Mouse (Mus musculus): ENCODE measurements around the gene Adamts9. TPM values are rescaled to one million over a fixed set of nuclear protein-coding genes. Genes with fewer than 3 reads are reported as not detected.

Adamts9 gene
- polyA plus RNA-seq, 1 experiment from 2014 or later, result 6.4 TPM

GRCm38 (mm10) chr6:92812702-92813370 is 130.5 kb downstream of the Adamts9 start:
- WGBS, result 72% methylated on average over 2 of the region's 2 CpGs
- Histone ChIP-seq H3K27me3 (replicated peaks; ENCODE audit: insufficient read depth, low read length) (no peaks in the 10 kb centered on the region), H3K27ac (ENCODE audit: low read length) (peak overlapping the region; percentile 70), H3K9ac (replicated peaks; ENCODE audit: low read depth) (no peak overlapping the region), H3K9me3 (ENCODE audit: low read length) (no peaks in the 10 kb centered on the region), H3K4me3 (ENCODE audit: low read depth, low read length) (no peak overlapping the region), H3K4me1 (ENCODE audit: insufficient read depth, low read depth, low read length) (peaks cover 3% of the 10 kb centered on the region; the same call in 1 of the 2 replicates), H3K4me2 (replicated peaks; ENCODE audit: low read depth, low read length) (no peak overlapping the region), H3K36me3 (ENCODE audit: insufficient read depth, low read length) (no peaks in the 10 kb centered on the region)
- TF ChIP-seq EP300 (IDR thresholded peaks at IDR 0.05) (peak; percentile 79), CTCF (IDR thresholded peaks at IDR 0.05) (no peak)
- DNase-seq (ENCODE audit: low spot score) (peak; percentile 79), ATAC-seq (peak; percentile 64)

DNA sequence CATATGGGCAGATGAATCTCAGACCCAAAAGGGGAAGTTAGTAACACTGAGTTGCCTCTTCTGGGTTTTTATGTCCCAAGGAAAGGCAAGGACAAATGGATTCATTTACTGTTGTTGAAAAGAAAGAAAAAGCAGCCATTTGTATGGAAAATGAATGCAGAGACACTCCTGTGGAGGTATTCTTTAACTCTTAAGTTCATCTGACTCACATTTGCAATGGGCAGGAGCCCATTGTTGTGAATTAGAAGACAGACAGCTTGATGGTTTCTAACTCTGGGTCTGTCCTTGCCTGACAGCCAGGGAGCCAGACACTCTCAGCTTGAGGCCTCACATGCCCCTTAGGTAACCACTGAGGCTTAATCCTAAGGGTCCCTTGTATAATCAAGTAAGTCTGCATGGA is 131.7 kb downstream of the Adamts9 start:
- Histone ChIP-seq H3K4me1 (ENCODE audit: insufficient read depth, low read depth, low read length) (peaks cover under 1% of the 10 kb centered on the region; the same call in 1 of the 2 replicates), H3K36me3 (ENCODE audit: insufficient read depth, low read length) (no peaks in the 10 kb centered on the region), H3K9me3 (ENCODE audit: low read length) (no peaks in the 10 kb centered on the region), H3K27ac (ENCODE audit: low read length) (0 out of 2 replicates have a peak overlapping the region, but pooled peaks have one; percentile 70), H3K4me2 (replicated peaks; ENCODE audit: low read depth, low read length) (no peak overlapping the region), H3K27me3 (replicated peaks; ENCODE audit: insufficient read depth, low read length) (no peaks in the 10 kb centered on the region), H3K4me3 (ENCODE audit: low read depth, low read length) (no peak overlapping the region), H3K9ac (replicated peaks; ENCODE audit: low read depth) (no peak overlapping the region)
- DNase-seq (ENCODE audit: low spot score) (no peak), ATAC-seq (no peak)
- no peak for TF ChIP-seq EP300 (IDR thresholded peaks at IDR 0.05)
- no peak for TF ChIP-seq CTCF (IDR thresholded peaks at IDR 0.05)

- ATAC-seq, result no peak
- H3K9me3 ChIP-seq (ENCODE audit: low read length), result no peaks in the 10 kb centered on the region
- no peak overlapping the region for H3K4me3 ChIP-seq (ENCODE audit: low read depth, low read length)
- H3K4me2 ChIP-seq (replicated peaks; ENCODE audit: low read depth, low read length), result no peak overlapping the region
- no peak overlapping the region for H3K27ac ChIP-seq (ENCODE audit: low read length)
- H3K9ac ChIP-seq (replicated peaks; ENCODE audit: low read depth), result no peak overlapping the region
- no peak for DNase-seq (ENCODE audit: low spot score)
- 94% methylated on average over 2 of the region's 2 CpGs for WGBS
- H3K36me3 ChIP-seq (ENCODE audit: insufficient read depth, low read length), result peaks cover under 1% of the 10 kb centered on the region; the same call in 1 of the 2 replicates
- TF ChIP-seq CTCF (IDR thresholded peaks at IDR 0.05), result no peak
- H3K4me1 ChIP-seq (ENCODE audit: insufficient read depth, low read depth, low read length), result no peaks in the 10 kb centered on the region
- no peaks in the 10 kb centered on the region for H3K27me3 ChIP-seq (replicated peaks; ENCODE audit: insufficient read depth, low read length)
Observed at GRCm38 (mm10) chr6:92810628-92811027, 132.7 kb downstream of the Adamts9 start.

DNA sequence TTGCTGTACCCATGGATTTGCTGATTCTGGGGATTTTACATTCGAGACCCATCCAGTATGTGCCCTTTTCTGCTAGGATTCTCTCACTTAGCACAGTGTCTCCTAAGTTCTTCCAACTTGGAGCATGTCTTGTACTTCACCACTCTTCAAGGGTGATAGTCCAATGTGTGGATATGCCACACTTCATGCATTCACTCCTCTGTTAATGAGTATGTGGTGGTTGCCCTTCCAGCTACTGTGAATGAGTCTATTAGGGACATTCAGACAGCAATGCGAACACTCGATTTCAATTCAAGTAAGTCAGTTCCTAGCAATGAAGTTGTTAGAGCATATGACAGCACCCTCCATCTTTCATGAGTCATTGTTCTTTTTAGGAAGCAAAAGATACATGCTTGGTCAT is 133.5 kb downstream of the Adamts9 start:
- no peak for DNase-seq (ENCODE audit: low spot score)
- WGBS, result 94% methylated on average over 3 of the region's 3 CpGs

DNA sequence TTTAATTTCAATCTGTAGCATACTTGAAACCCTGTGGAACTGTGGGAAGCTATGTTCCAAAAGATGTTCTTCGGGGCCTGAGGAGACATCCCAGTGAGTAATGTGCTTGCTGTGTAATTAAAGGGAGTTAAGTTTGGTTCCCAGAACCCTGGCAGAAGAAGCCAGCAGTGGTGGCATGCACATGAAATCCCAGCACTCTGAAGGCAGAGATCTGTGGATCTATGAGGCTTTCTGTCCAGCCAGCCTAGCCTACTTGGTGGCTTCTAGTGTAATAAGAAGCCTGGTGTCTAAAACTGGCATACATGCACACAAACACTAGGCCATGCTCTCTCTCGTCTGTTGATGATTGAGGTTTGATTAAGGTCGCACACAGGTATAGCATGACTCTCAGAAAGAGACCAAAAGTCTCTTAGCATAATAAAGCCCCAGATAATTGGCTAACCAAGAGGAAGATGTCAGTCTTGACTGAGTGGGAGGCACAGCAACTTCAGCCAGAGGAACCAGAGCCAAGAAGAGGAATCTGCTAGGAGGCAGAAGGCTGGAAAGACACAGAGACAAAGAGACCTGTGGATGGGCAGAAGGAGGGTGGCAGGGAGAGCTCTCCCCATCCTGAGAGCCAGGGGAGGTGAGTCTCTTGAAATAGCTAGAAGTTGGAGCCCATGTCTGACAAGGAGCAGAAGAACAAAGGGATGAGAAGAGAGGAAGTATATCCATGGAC is 138.9 kb downstream of the Adamts9 start:
- no peak overlapping the region for H3K4me3 ChIP-seq (ENCODE audit: low read depth, low read length)
- WGBS, result 83% methylated on average over 3 of the region's 3 CpGs
- DNase-seq (ENCODE audit: low spot score) (no peak), ATAC-seq (no peak)
- no peaks in the 10 kb centered on the region for H3K4me1 ChIP-seq (ENCODE audit: insufficient read depth, low read depth, low read length)
- H3K27me3 ChIP-seq (replicated peaks; ENCODE audit: insufficient read depth, low read length), result no peaks in the 10 kb centered on the region
- no peaks in the 10 kb centered on the region for H3K9me3 ChIP-seq (ENCODE audit: low read length)
- H3K9ac ChIP-seq (replicated peaks; ENCODE audit: low read depth), result no peak overlapping the region
- H3K27ac ChIP-seq (ENCODE audit: low read length), result peak overlapping the region; percentile 27; the same call in 1 of the 2 replicates
- TF ChIP-seq CTCF (IDR thresholded peaks at IDR 0.05), result no peak
- TF ChIP-seq EP300 (IDR thresholded peaks at IDR 0.05), result no peak
- peaks cover 11% of the 10 kb centered on the region for H3K36me3 ChIP-seq (ENCODE audit: insufficient read depth, low read length)
- H3K4me2 ChIP-seq (replicated peaks; ENCODE audit: low read depth, low read length), result no peak overlapping the region

More for the DNA sequence above, 133.5 kb downstream of the Adamts9 start:
- H3K4me1 ChIP-seq (ENCODE audit: insufficient read depth, low read depth, low read length), result no peaks in the 10 kb centered on the region
- ATAC-seq, result no peak
- no peak overlapping the region for H3K4me3 ChIP-seq (ENCODE audit: low read depth, low read length)
- TF ChIP-seq EP300 (IDR thresholded peaks at IDR 0.05) (no peak), CTCF (IDR thresholded peaks at IDR 0.05) (no peak)
- peaks cover 7% of the 10 kb centered on the region; the same call in 1 of the 2 replicates for H3K36me3 ChIP-seq (ENCODE audit: insufficient read depth, low read length)
- H3K9me3 ChIP-seq (ENCODE audit: low read length), result no peaks in the 10 kb centered on the region
- no peaks in the 10 kb centered on the region for H3K27me3 ChIP-seq (replicated peaks; ENCODE audit: insufficient read depth, low read length)
- H3K27ac ChIP-seq (ENCODE audit: low read length), result no peak overlapping the region
- H3K4me2 ChIP-seq (replicated peaks; ENCODE audit: low read depth, low read length), result no peak overlapping the region
- no peak overlapping the region for H3K9ac ChIP-seq (replicated peaks; ENCODE audit: low read depth)

- Histone ChIP-seq H3K4me2 (replicated peaks; ENCODE audit: low read depth, low read length) (no peak overlapping the region), H3K4me1 (ENCODE audit: insufficient read depth, low read depth, low read length) (no peaks in the 10 kb centered on the region), H3K27ac (ENCODE audit: low read length) (0 out of 2 replicates have a peak overlapping the region, but pooled peaks have one; percentile 27), H3K36me3 (ENCODE audit: insufficient read depth, low read length) (peaks cover 18% of the 10 kb centered on the region), H3K27me3 (replicated peaks; ENCODE audit: insufficient read depth, low read length) (no peaks in the 10 kb centered on the region), H3K4me3 (ENCODE audit: low read depth, low read length) (no peak overlapping the region), H3K9me3 (ENCODE audit: low read length) (no peaks in the 10 kb centered on the region), H3K9ac (replicated peaks; ENCODE audit: low read depth) (no peak overlapping the region)
- ATAC-seq (peak; percentile 91), DNase-seq (ENCODE audit: low spot score) (peak; percentile 74)
- no peak for TF ChIP-seq EP300 (IDR thresholded peaks at IDR 0.05)
- no peak for TF ChIP-seq CTCF (IDR thresholded peaks at IDR 0.05)
- WGBS, result 43% methylated on average over 6 of the region's 6 CpGs
Observed at GRCm38 (mm10) chr6:92803213-92803612, 140.1 kb downstream of the Adamts9 start.

All from lung, postnatal 0 days (tissue).